Mouse (Mus musculus): ENCODE measurements around the gene Cfap97d1. TPM values are rescaled to one million over a fixed set of nuclear protein-coding genes. Genes with fewer than 3 reads are reported as not detected.

Gene Cfap97d1
- polyA plus RNA-seq, 1 experiment from 2014 or later = not detected

- Histone ChIP-seq H3K4me2 (peak overlapping the region; percentile 20), H3K36me3 (ENCODE audit: insufficient read depth) (no peaks in the 10 kb centered on the region), H3K27me3 (ENCODE audit: insufficient read depth, low read length) (no peaks in the 10 kb centered on the region), H3K4me1 (ENCODE audit: insufficient read depth) (peaks cover 14% of the 10 kb centered on the region; the same call in 1 of the 2 replicates), H3K9ac (no peak overlapping the region; the same call in 1 of the 2 replicates), H3K27ac (ENCODE audit: low read depth) (peak overlapping the region; percentile 72; the same call in 1 of the 2 replicates), H3K9me3 (ENCODE audit: low read depth, low read length) (no peaks in the 10 kb centered on the region), H3K4me3 (ENCODE audit: low read depth, low read length) (no peak overlapping the region)
- 16% methylated on average over 24 of the region's 24 CpGs for WGBS
- DNase-seq (peak; percentile 75), ATAC-seq (ENCODE audit: insufficient read depth) (peak; percentile 80)
- TF ChIP-seq CTCF (IDR thresholded peaks at IDR 0.05; ENCODE audit: low read depth) = no peak
Measured at GRCm38 (mm10) chr11:101952541-101953341, 31.3 kb upstream of the Cfap97d1 start.

- peak overlapping the region; percentile 72; the same call in 1 of the 2 replicates for H3K27ac ChIP-seq (ENCODE audit: low read depth)
- H3K9ac ChIP-seq = no peak overlapping the region
- ATAC-seq (ENCODE audit: insufficient read depth) = no peak
Measured at GRCm38 (mm10) chr11:101953441-101953840, 30.6 kb upstream of the Cfap97d1 start.

GRCm38 (mm10) chr11:101957476-101957875, 26.6 kb upstream of the Cfap97d1 start:
- peaks cover 18% of the 10 kb centered on the region for H3K27me3 ChIP-seq (ENCODE audit: insufficient read depth, low read length)
- no peak for TF ChIP-seq CTCF (IDR thresholded peaks at IDR 0.05; ENCODE audit: low read depth)
- H3K4me3 ChIP-seq (ENCODE audit: low read depth, low read length) = no peak overlapping the region
- no peak overlapping the region for H3K9ac ChIP-seq
- H3K36me3 ChIP-seq (ENCODE audit: insufficient read depth) = no peaks in the 10 kb centered on the region
- ATAC-seq (ENCODE audit: insufficient read depth) (no peak), DNase-seq (no peak)
- H3K9me3 ChIP-seq (ENCODE audit: low read depth, low read length) = no peaks in the 10 kb centered on the region
- H3K4me1 ChIP-seq (ENCODE audit: insufficient read depth) = peaks cover 10% of the 10 kb centered on the region
- WGBS = 52% methylated on average over 5 of the region's 5 CpGs
- no peak overlapping the region for H3K27ac ChIP-seq (ENCODE audit: low read depth)
- no peak overlapping the region for H3K4me2 ChIP-seq

More at GRCm38 (mm10) chr11:101953441-101953840, 30.6 kb upstream of the Cfap97d1 start:
- Histone ChIP-seq H3K27me3 (ENCODE audit: insufficient read depth, low read length) (no peaks in the 10 kb centered on the region), H3K4me3 (ENCODE audit: low read depth, low read length) (no peak overlapping the region), H3K4me1 (ENCODE audit: insufficient read depth) (peaks cover 14% of the 10 kb centered on the region; the same call in 1 of the 2 replicates), H3K9me3 (ENCODE audit: low read depth, low read length) (no peaks in the 10 kb centered on the region), H3K4me2 (peak overlapping the region; percentile 20), H3K36me3 (ENCODE audit: insufficient read depth) (no peaks in the 10 kb centered on the region)
- no peak for DNase-seq
- no peak for TF ChIP-seq CTCF (IDR thresholded peaks at IDR 0.05; ENCODE audit: low read depth)
- 38% methylated on average over 4 of the region's 4 CpGs for WGBS

GRCm38 (mm10) chr11:101963043-101963442, 21.0 kb upstream of the Cfap97d1 start:
- no peak overlapping the region for H3K27ac ChIP-seq (ENCODE audit: low read depth)
- no peak for ATAC-seq (ENCODE audit: insufficient read depth)
- no peak overlapping the region for H3K4me3 ChIP-seq (ENCODE audit: low read depth, low read length)
- DNase-seq = no peak
- H3K36me3 ChIP-seq (ENCODE audit: insufficient read depth) = no peaks in the 10 kb centered on the region
- peak overlapping the region; percentile 95 for H3K4me2 ChIP-seq
- H3K9ac ChIP-seq = no peak overlapping the region; the same call in 1 of the 2 replicates
- H3K4me1 ChIP-seq (ENCODE audit: insufficient read depth) = peaks cover 8% of the 10 kb centered on the region; the same call in 1 of the 2 replicates
- 2% methylated on average over 11 of the region's 11 CpGs for WGBS
- TF ChIP-seq CTCF (IDR thresholded peaks at IDR 0.05; ENCODE audit: low read depth) = no peak
- H3K27me3 ChIP-seq (ENCODE audit: insufficient read depth, low read length) = peaks cover 69% of the 10 kb centered on the region
- no peaks in the 10 kb centered on the region for H3K9me3 ChIP-seq (ENCODE audit: low read depth, low read length)

- Histone ChIP-seq H3K27ac (ENCODE audit: low read depth) (no peak overlapping the region), H3K4me3 (ENCODE audit: low read depth, low read length) (peak overlapping the region; percentile 46), H3K9me3 (ENCODE audit: low read depth, low read length) (no peaks in the 10 kb centered on the region), H3K27me3 (ENCODE audit: insufficient read depth, low read length) (peaks cover 69% of the 10 kb centered on the region), H3K4me1 (ENCODE audit: insufficient read depth) (peaks cover 8% of the 10 kb centered on the region; the same call in 1 of the 2 replicates), H3K36me3 (ENCODE audit: insufficient read depth) (no peaks in the 10 kb centered on the region), H3K4me2 (peak overlapping the region; percentile 95), H3K9ac (peak overlapping the region; percentile 44)
- ATAC-seq (ENCODE audit: insufficient read depth) (peak; percentile 50; the same call in 1 of the 2 replicates), DNase-seq (peak; percentile 56)
- WGBS = under 1% methylated on average over 78 of the region's 78 CpGs
- no peak for TF ChIP-seq CTCF (IDR thresholded peaks at IDR 0.05; ENCODE audit: low read depth)
Measured at GRCm38 (mm10) chr11:101963473-101964291, 20.4 kb upstream of the Cfap97d1 start.

- peaks cover 69% of the 10 kb centered on the region for H3K27me3 ChIP-seq (ENCODE audit: insufficient read depth, low read length)
- peak overlapping the region; percentile 46; the same call in 1 of the 2 replicates for H3K4me3 ChIP-seq (ENCODE audit: low read depth, low read length)
- 10% methylated on average over 8 of the region's 8 CpGs for WGBS
- DNase-seq (no peak), ATAC-seq (ENCODE audit: insufficient read depth) (no peak)
- no peak overlapping the region for H3K9ac ChIP-seq
- H3K4me1 ChIP-seq (ENCODE audit: insufficient read depth) = peaks cover 8% of the 10 kb centered on the region; the same call in 1 of the 2 replicates
- no peaks in the 10 kb centered on the region for H3K9me3 ChIP-seq (ENCODE audit: low read depth, low read length)
- peak overlapping the region; percentile 95 for H3K4me2 ChIP-seq
- no peak for TF ChIP-seq CTCF (IDR thresholded peaks at IDR 0.05; ENCODE audit: low read depth)
- no peak overlapping the region for H3K27ac ChIP-seq (ENCODE audit: low read depth)
- no peaks in the 10 kb centered on the region for H3K36me3 ChIP-seq (ENCODE audit: insufficient read depth)
Measured at GRCm38 (mm10) chr11:101964647-101965046, 19.4 kb upstream of the Cfap97d1 start.

Measured in lung, embryonic 14.5 days (tissue).